Comparison of ENCODE assay signal across 11 mouse cellular contexts in the genomic region with DNA sequence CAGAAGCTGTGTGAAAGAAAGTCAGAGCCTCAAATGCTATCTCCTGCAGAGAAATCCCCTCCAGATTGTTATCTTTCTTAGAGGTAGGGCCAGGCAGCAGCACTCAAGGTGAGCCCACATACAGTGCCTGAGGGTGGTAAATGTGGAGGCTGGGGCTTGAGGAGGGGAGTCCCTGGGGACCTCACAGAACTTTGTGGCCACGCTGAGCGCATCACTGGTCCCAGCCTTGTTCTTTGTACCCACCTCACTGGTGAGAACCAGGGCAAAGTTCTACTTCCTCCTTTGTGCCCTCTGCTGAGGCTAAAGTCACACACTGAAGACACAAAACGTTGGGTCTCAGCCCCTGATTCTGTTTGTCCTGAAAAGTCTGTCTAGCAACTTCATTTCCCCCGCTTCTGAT. TPM values are rescaled to one million over a fixed set of nuclear protein-coding genes. Genes with fewer than 3 reads are reported as not detected.
DNase-seq lines count a peak whose midpoint lies in the region; ATAC-seq and TF ChIP-seq lines count a peak whose summit lies in the region.
"Had no signal": no experiment of that assay in that cellular context is flagged by ENCODE, and none has a peak within 500 bp of the region (broad histone marks: within the 10 kb centered on the region; RNA-seq: fewer than 3 reads in every experiment).

No protein-coding gene starts in this region.

- peak overlapping the region; percentile 73 for H3K4me3 ChIP-seq in liver, postnatal 0 days (ENCODE audit: low read depth, low read length)
- no peak overlapping the region for H3K4me3 ChIP-seq in hindbrain, embryonic 14.5 days (replicated peaks; ENCODE audit: low read length)
- no peak overlapping the region for H3K4me3 ChIP-seq in midbrain, embryonic 16.5 days (ENCODE audit: low read depth, low read length)
- H3K4me3 ChIP-seq: neural tube, embryonic 12.5 days had no signal

- DNase-seq in cerebellum, adult 9-11 months = peak; percentile 16
- no peak for DNase-seq in cerebellum, postnatal 4 days (ENCODE audit: low spot score in 2 of 2)
- DNase-seq in liver, postnatal 0 days = peak; percentile 56
- peak; percentile 72 to 82 for DNase-seq in spleen, adult 18-20 months
- no peak for DNase-seq in hindbrain, embryonic 14.5 days (ENCODE audit: low spot score)
- no peak for DNase-seq in ovary, postnatal 36 days (ENCODE audit: low spot score)

- peak; percentile 50 for ATAC-seq in activated CD4-positive, CD25-positive, alpha-beta regulatory T cell, adult 4 months
- peak; percentile 15; the same call in 1 of the 2 replicates for ATAC-seq in liver, postnatal 0 days
- no peak for ATAC-seq in hindbrain, embryonic 14.5 days (ENCODE audit: low FRiP score)
- no peak for ATAC-seq in midbrain, embryonic 16.5 days

- H3K4me2 ChIP-seq in liver, postnatal 0 days (ENCODE audit: low read depth, low read length) = peak overlapping the region; percentile 78
- no peak overlapping the region; the same call in 1 of the 2 replicates for H3K4me2 ChIP-seq in hindbrain, embryonic 14.5 days (replicated peaks)
- H3K4me2 ChIP-seq in midbrain, embryonic 16.5 days (ENCODE audit: low read length) = no peak overlapping the region
- H3K4me2 ChIP-seq: neural tube, embryonic 12.5 days had no signal

- 17% methylated on average over 4 of the region's 4 CpGs for WGBS in liver, postnatal 0 days (ENCODE audit: insufficient replicate concordance)
- 82% methylated on average over 4 of the region's 4 CpGs for WGBS in hindbrain, embryonic 14.5 days
- 75% methylated on average over 4 of the region's 4 CpGs for WGBS in midbrain, embryonic 16.5 days

- TF ChIP-seq EP300 in liver, postnatal 0 days (IDR thresholded peaks at IDR 0.05; ENCODE audit: low read depth) = no peak

- no peaks in the 10 kb centered on the region; the same call in 1 of the 2 replicates for H3K36me3 ChIP-seq in liver, postnatal 0 days (replicated peaks; ENCODE audit: insufficient read depth, low read length)
- no peaks in the 10 kb centered on the region for H3K36me3 ChIP-seq in hindbrain, embryonic 14.5 days (replicated peaks; ENCODE audit: control insufficient read depth, insufficient read depth)
- H3K36me3 ChIP-seq in midbrain, embryonic 16.5 days (ENCODE audit: control insufficient read depth, insufficient read depth, low read length) = no peaks in the 10 kb centered on the region
- H3K36me3 ChIP-seq: neural tube, embryonic 12.5 days had no signal

- peaks cover 21% of the 10 kb centered on the region for H3K4me1 ChIP-seq in liver, postnatal 0 days (ENCODE audit: insufficient read depth)
- H3K4me1 ChIP-seq in hindbrain, embryonic 14.5 days (replicated peaks; ENCODE audit: control insufficient read depth, insufficient read depth, low read length) = 0 out of 2 replicates have a peak, but pooled peaks cover 4% of the 10 kb centered on the region
- H3K4me1 ChIP-seq in midbrain, embryonic 16.5 days (ENCODE audit: control insufficient read depth, insufficient read depth, low read length) = peaks cover 4% of the 10 kb centered on the region; the same call in 1 of the 2 replicates

- H3K27ac ChIP-seq in liver, postnatal 0 days (ENCODE audit: low read depth) = peak overlapping the region; percentile 85
- no peak overlapping the region for H3K27ac ChIP-seq in hindbrain, embryonic 14.5 days
- H3K27ac ChIP-seq in midbrain, embryonic 16.5 days (ENCODE audit: low read length) = no peak overlapping the region
- H3K27ac ChIP-seq: neural tube, embryonic 12.5 days had no signal

- no peak for TF ChIP-seq CTCF in liver, postnatal 0 days (IDR thresholded peaks at IDR 0.05; ENCODE audit: low read depth)

- H3K27me3 ChIP-seq in liver, postnatal 0 days (ENCODE audit: insufficient read depth, low read length) = no peaks in the 10 kb centered on the region
- H3K27me3 ChIP-seq in hindbrain, embryonic 14.5 days (ENCODE audit: control insufficient read depth, insufficient read depth, low read length) = peaks cover 11% of the 10 kb centered on the region
- H3K27me3 ChIP-seq in midbrain, embryonic 16.5 days (ENCODE audit: control insufficient read depth, insufficient read depth, low read depth, low read length) = peaks cover 4% of the 10 kb centered on the region; the same call in 1 of the 2 replicates

- peak overlapping the region; percentile 81; the same call in 1 of the 2 replicates for H3K9ac ChIP-seq in liver, postnatal 0 days (replicated peaks)
- no peak overlapping the region for H3K9ac ChIP-seq in hindbrain, embryonic 14.5 days
- no peak overlapping the region for H3K9ac ChIP-seq in midbrain, embryonic 16.5 days (ENCODE audit: low read depth, low read length)
- H3K9ac ChIP-seq: neural tube, embryonic 12.5 days had no signal

- no peaks in the 10 kb centered on the region for H3K9me3 ChIP-seq in liver, postnatal 0 days (ENCODE audit: low read length)
- no peaks in the 10 kb centered on the region for H3K9me3 ChIP-seq in hindbrain, embryonic 14.5 days (ENCODE audit: control insufficient read depth, low read length)
- no peaks in the 10 kb centered on the region for H3K9me3 ChIP-seq in midbrain, embryonic 16.5 days (replicated peaks; ENCODE audit: control insufficient read depth, low read length, poor library complexity, severe bottlenecking)
- H3K9me3 ChIP-seq: neural tube, embryonic 12.5 days had no signal

RNA-seq across cellular contexts. Expression of a gene that starts 2.0 kb away (rescaled TPM):
- polyA plus RNA-seq in activated CD4-positive, CD25-positive, alpha-beta regulatory T cell, adult 4 months (2017; shearing (Covaris generic)) = 10 to 100 TPM; 65.3 to 71.7 TPM
- polyA plus RNA-seq in liver, postnatal 0 days (2015; fragmentation: Nextera tagmentation; extraction: Ambion mirVana) = 18.5 and 20.5 TPM in 2 replicates
- polyA plus RNA-seq in hindbrain, embryonic 14.5 days (2014; fragmentation: Nextera tagmentation; extraction: Ambion mirVana) = 6.9 and 7.9 TPM in 2 replicates
- 6.7 and 6.8 TPM in 2 replicates for polyA plus RNA-seq in midbrain, embryonic 16.5 days (2015; fragmentation: Nextera tagmentation; extraction: Ambion mirVana)
- polyA plus RNA-seq: C2C12 had no signal

RNA-seq across cellular contexts. Expression of a gene that starts 16.2 kb away (rescaled TPM):
- not detected for polyA plus RNA-seq in activated CD4-positive, CD25-positive, alpha-beta regulatory T cell, adult 4 months (2017; shearing (Covaris generic))
- polyA plus RNA-seq in liver, postnatal 0 days (2015; fragmentation: Nextera tagmentation; extraction: Ambion mirVana) = 0.94 and 1.2 TPM in 2 replicates
- polyA plus RNA-seq in hindbrain, embryonic 14.5 days (2014; fragmentation: Nextera tagmentation; extraction: Ambion mirVana) = not detected in 2 replicates
- not detected in 2 replicates for polyA plus RNA-seq in midbrain, embryonic 16.5 days (2015; fragmentation: Nextera tagmentation; extraction: Ambion mirVana)
- polyA plus RNA-seq: C2C12; cortical plate, adult 2 months; neural tube, embryonic 12.5 days had no signal

Comparison
In these comparisons a context has a peak if more than half of its experiments do, and no peak if none do; other contexts are left out.
1. DNase-seq: peak in cerebellum, adult 9-11 months (single experiment), liver, postnatal 0 days (single experiment) and spleen, adult 18-20 months (2 of 2); none in cerebellum, postnatal 4 days (0 of 2), hindbrain, embryonic 14.5 days (single experiment) and ovary, postnatal 36 days (single experiment).
2. ATAC-seq: peak in activated CD4-positive, CD25-positive, alpha-beta regulatory T cell, adult 4 months (single experiment) and liver, postnatal 0 days (single experiment); none in hindbrain, embryonic 14.5 days (single experiment) and midbrain, embryonic 16.5 days (single experiment).